Mouse (Mus musculus) brain, embryonic 14.5 days (tissue): ENCODE data around the gene Prrg2. TPM values are rescaled to one million over a fixed set of nuclear protein-coding genes. Genes with fewer than 3 reads are reported as not detected.
"Not testable (repeated sequence)": the region's sequence is repeated elsewhere in the genome, so short reads cannot be mapped to it uniquely, and the experiment has no call there.

Experiments
- DNase-seq: peaks from one replicate; pipeline ENCODE4 v3.0.0-alpha.2; 2011; ENCODE audit warnings: low read depth
- CTCF ChIP-seq: fragments of 200-500 bp; IDR thresholded peaks from 2 replicates; pipeline ENCODE4 v1.5.1; 2012; ENCODE audit warnings: inconsistent platforms, mild to moderate bottlenecking, moderate library complexity, borderline replicate concordance; ENCODE audit not compliant: insufficient read depth, insufficient read length; ENCODE audit errors: extremely low read depth
- POLR2A ChIP-seq: fragments of 200-500 bp; IDR thresholded peaks from 2 replicates; pipeline ENCODE4 v1.6.1; 2012; ENCODE audit warnings: mild to moderate bottlenecking, inconsistent platforms, borderline replicate concordance; ENCODE audit not compliant: poor library complexity, insufficient read depth, insufficient read length, severe bottlenecking; ENCODE audit errors: extremely low read depth
- polyA plus RNA-seq: library from polyadenylated mRNA; depleted of rRNA; stranded (reverse); fragments of >200 nt; gene quantifications from 2 replicates; pipeline ENCODE4 v1.2.3, GENCODE M21; 2012

Prrg2 gene
- polyA plus RNA-seq, 1 experiment: 25.0 TPM

DNA sequence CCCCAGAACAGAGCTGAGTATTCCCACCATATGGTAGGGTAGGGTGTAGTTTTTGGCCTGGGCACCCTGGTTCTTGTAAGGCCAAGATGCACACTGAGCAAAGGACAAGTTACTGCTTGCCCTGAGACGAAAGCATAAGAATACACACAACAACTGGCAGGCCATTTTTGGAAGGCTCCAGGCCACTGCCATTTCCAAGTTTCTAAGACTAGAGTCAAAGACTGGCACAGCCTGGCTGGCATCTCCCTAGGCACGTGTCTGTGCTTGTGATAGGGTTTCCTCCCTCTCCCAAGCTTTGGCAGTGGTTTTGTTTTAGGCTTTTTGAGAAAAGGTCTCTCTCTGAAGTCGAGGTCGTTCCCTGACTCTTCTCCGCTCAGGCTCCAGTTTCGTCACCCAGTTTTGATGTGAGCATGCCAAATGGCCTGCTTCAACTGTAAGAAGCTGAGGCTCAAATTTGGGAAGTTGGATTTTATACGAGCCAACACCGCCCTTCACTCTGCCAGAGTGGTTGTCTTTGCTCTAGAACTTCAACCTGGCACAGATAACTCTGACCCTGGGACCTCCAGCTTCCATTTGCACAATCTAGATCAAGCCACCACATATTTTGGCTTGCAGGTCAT is 36.8 kb downstream of the Prrg2 start:
- TF ChIP-seq CTCF (no peak), POLR2A (no peak)
- DNase-seq: no peak

DNA sequence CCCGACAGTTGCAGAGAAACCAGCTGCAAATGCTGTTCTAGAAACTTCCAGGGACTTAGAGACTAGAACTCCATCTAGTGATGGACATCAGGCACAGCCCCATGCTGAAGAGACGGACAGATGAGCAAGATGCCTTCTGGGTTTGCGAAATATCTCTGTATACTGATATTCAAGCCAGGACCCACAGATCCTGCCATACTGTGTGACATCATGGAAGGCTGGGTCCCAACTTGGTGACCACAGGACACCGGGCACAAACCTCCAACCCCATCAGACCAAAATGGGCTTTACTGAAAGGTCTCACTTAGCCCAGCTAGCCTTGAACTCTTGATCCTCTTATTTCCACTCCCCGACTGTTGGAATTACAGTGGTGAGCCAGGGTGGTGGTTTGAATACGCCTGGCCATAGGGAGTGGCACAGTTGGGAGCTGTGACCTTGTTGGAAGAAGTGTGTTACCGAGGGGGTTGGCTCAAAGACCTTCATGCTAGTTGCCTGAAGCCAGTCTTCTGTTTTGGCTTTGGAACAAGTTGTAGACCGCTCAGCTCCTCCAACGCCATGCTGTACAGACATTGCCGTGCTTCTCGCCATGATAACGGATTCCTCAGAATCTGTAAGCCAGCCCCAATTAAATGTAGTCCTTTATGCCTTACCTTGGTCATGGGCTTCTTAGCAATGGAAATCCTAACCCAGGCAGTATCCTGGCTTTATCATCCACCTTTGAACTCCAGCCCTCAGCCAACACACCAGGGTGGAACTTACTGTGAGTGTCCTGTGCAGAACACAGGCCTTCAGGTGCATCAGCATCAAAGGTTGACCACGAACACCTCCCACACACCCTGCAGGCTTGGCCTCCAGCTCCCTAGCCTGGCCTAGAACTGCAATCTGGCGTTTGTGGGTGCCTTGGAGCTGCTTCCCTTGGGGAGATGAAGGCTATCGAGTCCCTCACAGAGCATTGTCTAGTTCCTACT is 37.9 kb downstream of the Prrg2 start:
- DNase-seq: peak; percentile 17

DNA sequence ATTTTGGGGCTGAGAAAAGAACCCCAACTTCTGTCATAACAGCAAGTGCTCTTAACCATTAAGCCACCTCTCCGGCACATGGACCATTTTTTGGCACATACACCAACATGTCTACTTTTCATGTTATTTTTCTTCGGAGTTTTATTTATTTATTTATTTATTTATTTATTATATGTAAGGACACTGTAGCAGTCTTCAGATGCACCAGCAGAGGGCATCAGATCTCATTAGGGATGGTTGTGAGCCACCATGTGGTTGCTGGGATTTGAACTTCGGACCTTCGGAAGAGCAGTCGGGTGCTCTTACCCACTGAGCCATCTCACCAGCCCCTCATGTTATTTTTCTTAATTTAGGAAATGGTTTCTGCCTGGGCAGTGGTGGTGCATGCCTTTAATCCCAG is 38.8 kb downstream of the Prrg2 start:
- not testable (repeated sequence) for DNase-seq

More for the DNA sequence above, 37.9 kb downstream of the Prrg2 start:
- TF ChIP-seq CTCF: no peak
- no peak for TF ChIP-seq POLR2A

DNA sequence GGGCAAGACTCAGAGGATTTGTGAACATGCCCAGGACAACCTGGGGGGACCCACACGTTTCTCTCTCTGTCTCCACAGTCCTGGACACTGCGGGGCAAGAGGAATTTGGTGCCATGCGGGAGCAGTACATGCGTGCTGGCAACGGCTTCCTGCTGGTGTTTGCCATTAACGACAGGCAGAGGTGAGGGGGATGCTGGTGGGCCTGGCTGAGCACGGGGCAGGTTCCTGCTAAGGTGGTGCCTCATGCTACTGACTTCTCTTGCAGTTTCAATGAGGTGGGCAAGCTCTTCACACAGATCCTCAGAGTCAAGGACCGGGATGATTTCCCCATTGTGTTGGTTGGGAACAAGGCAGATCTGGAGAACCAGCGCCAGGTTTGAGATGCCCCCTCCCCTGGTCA is 42.3 kb downstream of the Prrg2 start:
- TF ChIP-seq CTCF (no peak), POLR2A (no peak)
- no peak for DNase-seq

DNA sequence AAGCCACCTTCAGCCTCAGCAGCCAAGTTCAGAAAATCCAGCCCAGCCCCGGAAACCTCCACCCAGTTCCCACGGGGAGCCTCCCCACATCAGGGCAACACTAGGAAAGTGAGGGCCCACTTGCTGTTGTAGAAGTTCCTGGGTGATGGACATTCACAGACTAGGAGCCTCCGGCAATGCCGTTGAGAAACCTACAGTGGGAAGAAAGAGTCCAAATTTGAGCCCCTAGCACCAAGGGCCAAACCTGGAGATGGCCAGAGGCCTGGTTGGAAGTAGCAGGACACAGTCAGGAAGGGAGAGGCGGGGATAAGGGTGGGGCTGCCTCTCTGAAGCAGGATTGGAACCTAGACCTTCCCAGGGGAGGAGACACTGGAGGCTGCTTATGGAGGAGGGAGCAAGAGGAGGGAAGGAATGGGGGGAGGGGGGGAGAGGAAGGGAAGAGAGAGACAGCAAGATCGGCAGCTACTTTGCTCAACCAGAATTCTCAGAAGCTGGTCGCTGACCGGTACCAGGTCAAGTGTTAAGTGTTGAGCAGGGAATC is 43.4 kb downstream of the Prrg2 start:
- TF ChIP-seq POLR2A (no peak), CTCF (no peak)
- DNase-seq: peak; percentile 37

DNA sequence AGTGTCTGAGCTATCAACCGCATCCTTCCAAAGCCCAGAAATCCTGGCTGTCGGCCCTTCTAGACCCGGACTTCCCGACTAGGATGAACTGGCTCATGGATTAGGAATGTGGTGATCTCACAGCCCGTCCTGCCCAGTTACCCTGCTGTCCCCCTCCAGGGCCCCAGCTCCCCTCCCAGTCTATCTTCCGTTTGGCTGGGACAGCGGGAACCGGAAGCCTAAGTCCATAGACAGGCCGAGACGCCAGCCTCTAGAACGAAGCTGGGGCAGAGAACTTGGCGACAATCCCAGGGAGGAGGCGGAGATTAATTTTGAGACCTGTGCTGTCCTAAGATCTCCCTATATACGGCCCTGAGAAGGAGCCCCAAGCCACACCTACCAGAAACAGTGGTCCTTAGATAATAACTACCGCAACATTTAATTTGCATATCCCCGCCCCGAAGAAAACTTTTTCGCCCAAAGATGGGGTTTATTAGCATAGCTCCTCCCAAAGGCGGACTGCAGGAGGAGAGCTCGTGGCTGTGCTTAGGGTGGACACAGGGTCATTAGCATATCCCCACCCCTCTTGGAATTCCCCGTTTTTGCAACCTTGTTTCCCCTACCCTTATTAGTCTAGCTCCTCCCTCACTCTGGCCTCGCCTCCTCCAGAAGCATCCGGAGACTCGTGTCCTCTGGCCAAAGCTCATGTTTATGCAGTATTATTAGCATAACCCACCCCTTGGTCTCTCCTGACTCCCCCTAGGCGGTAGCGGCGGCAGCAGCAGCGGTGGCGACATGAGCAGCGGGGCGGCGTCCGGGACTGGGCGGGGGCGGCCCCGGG is 45.0 kb downstream of the Prrg2 start, which contains the start of gene Rras:
Gene Rras (plus strand): TSS at position 720 of the 820 bp plus-strand sequence.
- DNase-seq: peak; percentile 97
- TF ChIP-seq POLR2A: no peak
- TF ChIP-seq CTCF: no peak

DNA sequence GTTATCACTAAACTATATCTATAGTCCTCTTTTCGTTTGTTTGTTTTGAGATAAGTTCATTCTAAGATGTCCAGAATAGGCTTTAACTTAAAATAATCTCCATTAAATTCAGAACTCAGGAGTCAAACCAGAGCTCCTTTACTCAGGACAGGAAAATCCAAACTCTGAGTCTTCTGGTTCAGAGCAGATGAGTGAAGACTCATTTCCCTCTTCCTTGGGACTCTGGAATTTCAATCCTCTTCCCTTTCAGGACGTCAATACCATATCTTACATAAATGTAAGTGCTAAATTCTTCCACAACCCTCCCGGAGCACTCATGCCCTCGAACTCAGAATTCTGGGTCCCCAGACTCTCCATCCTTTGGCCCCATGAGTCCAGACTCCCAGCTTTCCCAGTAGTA is 45.7 kb downstream of the Prrg2 start:
- no peak for DNase-seq
- TF ChIP-seq CTCF (no peak), POLR2A (no peak)

DNA sequence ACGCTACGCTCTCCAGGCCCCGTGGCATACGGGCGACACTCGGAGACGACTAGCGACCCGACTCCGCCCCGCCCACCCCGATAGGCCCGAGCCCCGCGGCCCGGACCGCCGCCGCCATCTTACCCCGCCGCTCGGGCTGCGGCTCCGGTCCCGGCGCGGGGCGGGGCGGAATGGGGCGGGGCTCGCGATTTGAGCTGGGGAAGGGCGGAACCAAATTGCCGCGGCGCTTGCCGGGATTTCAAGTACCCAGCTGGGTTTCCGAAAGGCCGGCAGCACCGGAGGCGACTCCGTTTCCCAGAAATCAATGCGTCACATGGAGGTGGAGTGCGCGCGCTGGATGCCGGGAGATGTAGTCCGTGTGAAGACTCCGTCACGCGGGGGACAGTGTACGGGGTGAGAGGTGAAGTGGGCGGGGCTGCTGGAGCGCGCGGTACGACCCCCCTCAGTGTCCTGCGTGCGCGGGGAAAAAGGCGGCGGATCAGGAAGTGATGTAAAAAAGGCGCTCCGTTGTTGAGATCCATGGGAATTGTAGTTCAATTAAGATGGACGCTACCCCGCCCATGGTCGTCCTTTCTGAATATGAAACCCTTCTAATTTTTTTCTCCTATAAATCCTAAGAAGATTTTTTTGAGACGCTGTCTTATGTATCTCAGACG is 46.4 kb downstream of the Prrg2 start, which contains the start of gene Scaf1:
Gene Scaf1 (minus strand): TSS at position 407 of the 656 bp plus-strand sequence.
- DNase-seq: peak; percentile 100
- peak; percentile 66 for TF ChIP-seq POLR2A
- no peak for TF ChIP-seq CTCF

DNA sequence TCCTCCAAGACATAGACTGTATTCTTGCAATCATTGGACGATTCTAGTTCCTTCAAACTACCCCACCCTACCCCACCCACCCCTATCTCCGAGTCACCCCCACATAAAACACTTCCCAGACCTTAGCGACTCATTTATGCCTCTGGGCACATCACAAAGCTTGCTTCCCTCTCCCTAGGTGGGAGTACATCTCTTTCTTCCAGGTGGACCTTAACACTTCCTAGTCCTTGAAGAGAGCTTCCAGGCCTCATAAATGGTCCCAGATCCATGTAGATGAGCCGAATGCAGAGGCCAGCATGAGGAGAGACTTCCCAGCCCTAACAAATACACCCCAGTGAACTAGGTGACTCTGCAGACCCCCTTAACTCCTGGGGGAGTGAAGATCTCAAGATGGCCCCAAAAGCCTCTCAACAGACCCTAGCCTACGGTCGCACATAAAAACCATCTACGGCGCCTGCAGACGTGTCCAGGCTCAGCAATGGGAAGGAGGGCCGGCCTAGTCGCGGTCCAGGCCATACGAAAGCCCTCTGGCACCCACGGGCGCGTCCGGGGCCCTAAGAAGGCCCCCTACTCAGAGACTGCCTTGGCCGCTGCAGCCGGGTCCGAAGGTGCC is 47.0 kb downstream of the Prrg2 start:
- TF ChIP-seq POLR2A (no peak), CTCF (no peak)
- no peak for DNase-seq

DNA sequence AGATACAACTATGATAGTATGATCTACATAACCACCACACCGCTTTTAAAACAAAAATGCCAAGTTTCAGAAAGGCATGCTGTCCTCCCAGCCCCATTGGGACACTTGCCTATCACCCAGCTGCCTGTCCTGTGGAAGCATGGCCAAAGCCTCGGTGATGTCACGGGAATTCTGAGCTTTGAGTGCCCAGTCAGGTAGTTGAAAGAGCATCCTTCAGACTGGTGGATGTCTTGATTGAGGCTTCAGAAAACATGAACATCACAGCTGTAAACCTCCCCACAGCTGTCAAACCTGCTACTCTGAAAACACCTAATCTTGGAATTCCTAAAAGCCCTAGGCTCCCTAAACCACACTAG is 48.4 kb downstream of the Prrg2 start:
- no peak for DNase-seq
- TF ChIP-seq CTCF: no peak
- TF ChIP-seq POLR2A: no peak

DNA sequence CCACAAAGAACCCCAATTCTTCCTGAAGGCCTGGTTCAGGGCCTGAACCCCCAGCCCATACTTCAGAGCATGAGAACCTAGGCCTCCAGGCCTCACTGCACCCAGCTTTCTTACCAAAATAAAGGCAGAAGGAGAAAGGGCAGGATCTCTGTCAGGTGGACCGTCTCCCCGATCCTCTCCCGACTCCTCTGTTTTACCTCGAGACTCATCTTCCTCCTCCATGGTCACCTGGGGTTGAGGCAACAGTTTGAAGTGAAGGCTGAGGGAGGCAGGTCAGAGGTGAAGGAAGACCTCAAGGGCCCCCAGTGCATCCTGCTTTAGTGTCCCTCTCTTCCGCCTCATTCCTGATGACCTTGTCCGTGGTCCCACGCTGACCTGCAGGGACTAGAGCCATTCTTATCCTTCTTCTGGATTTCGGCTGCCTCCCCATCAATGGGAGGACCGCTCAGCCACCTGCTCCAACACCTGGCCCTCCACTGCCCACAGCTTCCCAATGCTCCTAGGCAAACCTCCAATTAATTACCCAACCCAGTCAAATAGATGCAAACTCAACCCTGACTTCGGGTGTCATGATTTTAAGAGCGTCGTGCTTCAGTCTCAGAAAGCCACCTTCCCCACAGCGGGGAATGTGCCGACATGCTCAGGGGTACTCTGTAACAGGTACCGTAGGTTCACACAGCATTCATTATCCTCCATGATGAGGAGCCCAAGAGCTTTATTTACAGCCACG is 48.9 kb downstream of the Prrg2 start:
- DNase-seq: no peak
- TF ChIP-seq POLR2A: no peak
- TF ChIP-seq CTCF: no peak
